Mouse (Mus musculus) myocyte (in vitro differentiated cells): Measurements from ENCODE around the gene Hmga2. TPM values are rescaled to one million over a fixed set of nuclear protein-coding genes. Genes with fewer than 3 reads are reported as not detected.

Experiments
- H3K27me3 ChIP-seq: one replicate; pipeline ENCODE4 v1.6.1; 2011; ENCODE audit not compliant: control insufficient read depth, insufficient read depth, insufficient read length
- H3K36me3 ChIP-seq: one replicate; pipeline ENCODE4 v1.6.1; 2011; ENCODE audit not compliant: control insufficient read depth, insufficient read depth
- H3K4me2 ChIP-seq: one replicate; pipeline ENCODE4 v1.6.1; 2011; ENCODE audit warnings: low read depth, control low read depth
- H3K4me3 ChIP-seq: one replicate; pipeline ENCODE4 v1.5.1; 2011; ENCODE audit warnings: mild to moderate bottlenecking, control low read depth, moderate library complexity
- H3K79me2 ChIP-seq: one replicate; pipeline ENCODE4 v1.6.1; 2011; ENCODE audit not compliant: control insufficient read depth, insufficient read depth
- H3ac ChIP-seq: one replicate; pipeline ENCODE4 v1.6.1; 2011; ENCODE audit not compliant: control insufficient read depth, insufficient read length
- CEBPB ChIP-seq: IDR thresholded peaks from 2 replicates; pipeline ENCODE4 v1.6.1; 2011; ENCODE audit warnings: mild to moderate bottlenecking, moderate library complexity; ENCODE audit not compliant: poor library complexity, insufficient read depth, severe bottlenecking
- E2F4 ChIP-seq: IDR thresholded peaks from one replicate; pipeline ENCODE4 v1.6.1; 2011; ENCODE audit warnings: mild to moderate bottlenecking, control low read depth, moderate library complexity; ENCODE audit not compliant: insufficient read depth
- MAX ChIP-seq: IDR thresholded peaks from one replicate; pipeline ENCODE4 v1.6.1; 2011; ENCODE audit warnings: low read depth, mild to moderate bottlenecking, control low read depth
- MYOD1 ChIP-seq, 3 experiments: IDR thresholded peaks; one replicate each; pipeline ENCODE4 v1.6.1; 2011; ENCODE audit warnings: control low read depth in 2 of 3, low read depth in 2 of 3, mild to moderate bottlenecking in 2 of 3, moderate library complexity in 1 of 3; ENCODE audit not compliant: insufficient read length in 2 of 3, control insufficient read depth in 1 of 3
- MYOG ChIP-seq, 3 experiments: IDR thresholded peaks; one replicate each; pipeline ENCODE4 v1.6.1; 2011; ENCODE audit warnings: control low read depth in 2 of 3, low read depth in 2 of 3, mild to moderate bottlenecking in 2 of 3; ENCODE audit not compliant: insufficient read length in 2 of 3, control insufficient read depth in 1 of 3, insufficient read depth in 1 of 3
- POLR2A ChIP-seq: IDR thresholded peaks from one replicate; pipeline ENCODE4 v1.6.1; 2011; ENCODE audit warnings: low read depth, mild to moderate bottlenecking, control low read depth, moderate library complexity; ENCODE audit not compliant: insufficient read length
- POLR2AphosphoS2 ChIP-seq: IDR thresholded peaks from one replicate; pipeline ENCODE4 v1.6.1; 2011; ENCODE audit warnings: low read depth, control low read depth; ENCODE audit not compliant: insufficient read length
- REST ChIP-seq: IDR thresholded peaks from one replicate; pipeline ENCODE4 v1.6.1; 2011; ENCODE audit warnings: mild to moderate bottlenecking, control low read depth, moderate library complexity; ENCODE audit not compliant: insufficient read depth, insufficient read length
- SRF ChIP-seq: IDR thresholded peaks from one replicate; pipeline ENCODE4 v1.6.1; 2011; ENCODE audit warnings: low read depth; ENCODE audit not compliant: control insufficient read depth, insufficient read length
- TCF12 ChIP-seq: IDR thresholded peaks from one replicate; pipeline ENCODE4 v1.6.1; 2011; ENCODE audit warnings: mild to moderate bottlenecking, control low read depth; ENCODE audit not compliant: poor library complexity, insufficient read depth, severe bottlenecking
- TCF3 ChIP-seq: IDR thresholded peaks from one replicate; pipeline ENCODE4 v1.6.1; 2011; ENCODE audit warnings: low read depth, control low read depth; ENCODE audit not compliant: insufficient read length
- USF1 ChIP-seq: IDR thresholded peaks from one replicate; pipeline ENCODE4 v1.6.1; 2011; ENCODE audit warnings: low read depth, mild to moderate bottlenecking, control low read depth, moderate library complexity
- polyA plus RNA-seq: library from polyadenylated mRNA; unstranded; fragments of >200 nt; fragmentation: generic; extraction: Trizol; gene quantifications from one replicate; pipeline ENCODE4 v1.2.1, GENCODE M21; 2012; ENCODE audit warnings: missing spikeins

Gene Hmga2
- polyA plus RNA-seq, 1 experiment: 4.3 TPM

DNA sequence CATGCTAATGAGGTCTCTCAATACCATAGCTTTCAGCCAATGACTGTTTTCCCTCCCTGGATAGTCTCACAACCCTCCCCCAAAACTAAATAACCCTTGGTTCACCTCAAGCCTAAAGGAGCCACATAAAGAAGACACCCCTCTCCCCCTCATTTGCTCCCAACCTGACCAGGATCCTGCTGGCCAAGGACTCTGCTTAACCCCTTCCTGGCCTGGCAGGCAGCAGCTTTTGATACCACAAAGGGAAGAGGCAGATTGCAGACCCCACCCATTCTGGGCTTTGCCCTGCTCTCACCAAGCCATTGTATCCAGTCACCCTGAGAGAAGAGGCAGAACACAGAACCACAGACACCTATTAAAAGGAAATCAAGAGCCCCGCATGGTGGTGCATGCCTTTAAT lies 11.6 kb upstream of the Hmga2 start:
- Histone ChIP-seq H3K79me2 (no peaks in the 10 kb centered on the region), H3K36me3 (no peaks in the 10 kb centered on the region), H3K27me3 (no peaks in the 10 kb centered on the region), H3ac (no peak overlapping the region), H3K4me2 (no peak overlapping the region), H3K4me3 (no peak overlapping the region)
- TF ChIP-seq USF1: no peak

DNA sequence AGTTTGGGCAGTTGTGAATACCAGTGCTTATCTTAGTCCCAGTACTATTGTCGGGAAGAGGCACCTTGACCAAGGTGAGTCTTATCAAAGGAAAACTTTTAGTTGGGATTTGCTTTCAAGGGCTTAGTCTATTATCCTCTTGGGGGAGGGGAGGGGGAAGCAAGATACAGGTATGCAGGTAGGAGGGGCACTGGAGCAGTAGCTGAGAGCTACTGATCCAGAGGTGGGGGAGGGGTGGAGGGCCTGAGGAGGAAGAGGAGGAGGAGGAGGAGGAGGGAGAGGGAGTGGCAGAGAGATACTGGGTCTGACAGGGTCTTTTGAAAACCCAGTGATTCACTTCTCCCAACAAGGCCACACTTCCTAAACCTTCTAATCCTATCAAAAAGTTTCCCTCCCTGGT lies 9.2 kb upstream of the Hmga2 start:
- no peaks in the 10 kb centered on the region for H3K79me2 ChIP-seq
- no peaks in the 10 kb centered on the region for H3K27me3 ChIP-seq
- no peak overlapping the region for H3K4me2 ChIP-seq
- H3ac ChIP-seq: no peak overlapping the region
- H3K4me3 ChIP-seq: no peak overlapping the region
- no peak for TF ChIP-seq CEBPB
- H3K36me3 ChIP-seq: no peaks in the 10 kb centered on the region

DNA sequence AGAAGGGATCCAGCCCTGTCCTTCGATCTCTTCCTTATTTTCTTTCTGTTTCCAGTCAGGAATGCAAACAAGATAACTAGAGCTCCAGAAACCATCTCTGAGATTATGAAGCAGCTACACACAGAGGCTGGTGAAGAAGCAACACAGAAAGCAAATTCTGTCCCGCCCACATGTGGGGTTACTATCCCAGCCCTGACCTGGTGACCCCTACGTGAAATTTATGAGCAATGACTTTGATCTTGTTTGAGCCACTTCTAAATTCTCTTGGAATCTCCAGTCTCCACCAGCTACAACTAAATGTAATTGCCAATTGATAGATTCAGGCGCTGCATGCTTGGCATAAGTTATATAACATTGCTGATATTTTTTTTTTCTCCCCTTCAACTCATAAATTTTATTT lies 7.9 kb upstream of the Hmga2 start:
- H3K79me2 ChIP-seq: no peaks in the 10 kb centered on the region
- H3ac ChIP-seq: no peak overlapping the region
- H3K27me3 ChIP-seq: no peaks in the 10 kb centered on the region
- H3K4me3 ChIP-seq: no peak overlapping the region
- H3K36me3 ChIP-seq: no peaks in the 10 kb centered on the region
- H3K4me2 ChIP-seq: no peak overlapping the region
- no peak for TF ChIP-seq MAX
- no peak for TF ChIP-seq REST
- TF ChIP-seq CEBPB: no peak
- TF ChIP-seq MYOD1 (IDR thresholded peaks at IDR 0.05; ENCODE audit: control insufficient read depth in 1 of 3, insufficient read length in 2 of 3, low read depth in 2 of 3): no peak
- no peak for TF ChIP-seq POLR2A

DNA sequence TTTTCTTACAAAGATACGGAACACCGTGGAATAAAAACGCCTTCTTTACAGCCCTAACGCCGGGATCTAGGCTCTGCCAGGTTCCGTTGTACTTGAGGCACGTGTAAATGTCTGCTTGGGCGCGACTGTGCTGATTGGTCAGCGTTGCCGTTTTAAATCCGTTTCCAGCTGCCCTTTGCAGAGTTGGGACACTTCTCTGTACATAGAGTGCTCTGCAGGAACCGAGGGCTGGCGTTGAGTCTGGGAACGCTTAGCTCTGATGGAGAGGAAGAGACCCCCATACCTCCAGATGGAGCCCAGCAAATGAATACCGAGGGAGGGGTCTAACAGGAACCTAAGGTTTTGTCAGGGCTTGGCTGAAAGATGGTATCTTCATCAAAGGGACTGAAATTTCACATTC lies 1.9 kb upstream of the Hmga2 start:
- Histone ChIP-seq H3K36me3 (no peaks in the 10 kb centered on the region), H3ac (no peak overlapping the region), H3K4me3 (peak overlapping the region; percentile 82)

DNA sequence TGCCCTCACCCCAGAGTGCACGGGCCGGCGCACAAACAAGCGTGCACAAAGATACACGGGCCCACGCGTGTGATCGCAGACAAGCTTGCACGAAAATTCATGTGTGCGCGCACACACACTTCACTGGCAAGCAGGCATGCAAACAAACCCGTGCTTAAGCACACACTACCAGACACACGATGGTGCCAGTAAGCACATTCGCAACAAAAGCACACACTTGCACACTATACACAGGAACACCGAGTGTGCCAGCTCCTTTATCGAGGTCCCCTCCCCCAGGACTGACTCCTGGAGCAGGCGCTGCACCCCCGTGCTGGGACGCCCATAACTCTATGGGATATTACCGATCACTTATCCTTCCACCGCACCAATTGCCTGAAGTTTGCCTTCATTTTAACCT lies 1.2 kb upstream of the Hmga2 start:
- Histone ChIP-seq H3K4me2 (peak overlapping the region; percentile 98), H3ac (peak overlapping the region; percentile 71), H3K27me3 (no peaks in the 10 kb centered on the region), H3K36me3 (no peaks in the 10 kb centered on the region), H3K4me3 (peak overlapping the region; percentile 82), H3K79me2 (peaks cover 28% of the 10 kb centered on the region)
- TF ChIP-seq POLR2A (no peak), SRF (peak; percentile 44), MAX (no peak), CEBPB (no peak), TCF12 (no peak), MYOG (IDR thresholded peaks at IDR 0.05; ENCODE audit: control insufficient read depth in 1 of 3, insufficient read depth in 1 of 3, insufficient read length in 2 of 3, low read depth in 2 of 3) (no peak)

More for the DNA sequence above, 1.9 kb upstream of the Hmga2 start:
- H3K27me3 ChIP-seq: no peaks in the 10 kb centered on the region
- peaks cover 21% of the 10 kb centered on the region for H3K79me2 ChIP-seq
- TF ChIP-seq MAX (no peak), MYOD1 (IDR thresholded peaks at IDR 0.05; ENCODE audit: control insufficient read depth in 1 of 3, insufficient read length in 2 of 3, low read depth in 2 of 3) (no peak), REST (no peak), POLR2A (no peak), MYOG (IDR thresholded peaks at IDR 0.05; ENCODE audit: control insufficient read depth in 1 of 3, insufficient read depth in 1 of 3, insufficient read length in 2 of 3, low read depth in 2 of 3) (no peak), CEBPB (no peak), TCF3 (no peak), E2F4 (no peak), TCF12 (no peak), USF1 (no peak), SRF (no peak), POLR2AphosphoS2 (no peak)
- H3K4me2 ChIP-seq: peak overlapping the region; percentile 98
